Mouse (Mus musculus) heart, adult 2 months (tissue): ENCODE measurements around the gene Klhl25. TPM values are rescaled to one million over a fixed set of nuclear protein-coding genes. Genes with fewer than 3 reads are reported as not detected.
"Not testable (repeated sequence)": the region's sequence is repeated elsewhere in the genome, so short reads cannot be mapped to it uniquely, and the experiment has no call there.

Experiments used
- DNase-seq, 2 experiments: peaks; one replicate each; pipeline ENCODE4 v3.0.0; 2021
- H3K27ac ChIP-seq: fragments of 200-600 bp; 2 replicates; pipeline ENCODE4 v1.8.1; 2022
- H3K27me3 ChIP-seq: fragments of 200-500 bp; 2 replicates; pipeline ENCODE4 v1.6.1; 2012; ENCODE audit warnings: mild to moderate bottlenecking, low read length, inconsistent platforms, mixed read lengths; ENCODE audit not compliant: control insufficient read depth, insufficient read depth
- H3K36me3 ChIP-seq: fragments of 200-500 bp; 2 replicates; pipeline ENCODE4 v1.6.1; 2012; ENCODE audit warnings: low read length, inconsistent platforms; ENCODE audit not compliant: control insufficient read depth, insufficient read depth
- H3K4me1 ChIP-seq: fragments of 200-500 bp; 2 replicates; pipeline ENCODE4 v1.6.1; 2011; ENCODE audit warnings: low read length; ENCODE audit not compliant: control insufficient read depth, insufficient read depth
- H3K4me3 ChIP-seq: fragments of 200-600 bp; 2 replicates; pipeline ENCODE4 v1.8.1; 2022
- H3K79me2 ChIP-seq: fragments of 200-500 bp; replicated peaks from 2 replicates; pipeline ENCODE4 v1.6.1; 2012; ENCODE audit warnings: mild to moderate bottlenecking, inconsistent platforms, low read length, moderate library complexity, mixed read lengths; ENCODE audit not compliant: control insufficient read depth, insufficient read depth
- H3K9ac ChIP-seq: fragments of 200-500 bp; 2 replicates; pipeline ENCODE4 v1.6.1; 2012; ENCODE audit warnings: low read depth, mild to moderate bottlenecking, control low read depth, inconsistent platforms, low read length, mixed read lengths
- CTCF ChIP-seq: fragments of 200-600 bp; IDR thresholded peaks from 2 replicates; pipeline ENCODE4 v1.8.1; 2022; ENCODE audit warnings: antibody characterized with exemption, mild to moderate bottlenecking, moderate library complexity
- EP300 ChIP-seq: fragments of 200-500 bp; IDR thresholded peaks from 2 replicates; pipeline ENCODE4 v1.6.1; 2011; ENCODE audit warnings: low read depth, low read length, control low read depth; ENCODE audit not compliant: insufficient read depth
- POLR2A ChIP-seq: fragments of 200-500 bp; IDR thresholded peaks from 2 replicates; pipeline ENCODE4 v1.6.1; 2011; ENCODE audit warnings: mild to moderate bottlenecking, low read depth, low read length, control low read depth; ENCODE audit not compliant: insufficient read depth
- WGBS: fragments of 180-500 bp; shearing (Covaris S2); methylation state at CpG from one replicate; pipeline ENCODE4 v1.1.7; 2018; 5-methylcytosine and 5-hydroxymethylcytosine counted together
- intact Hi-C: fragments of 180-260 bp; cut with DNase I; formaldehyde crosslinking; loops from one replicate; pipeline ENCODE4 v1.15.1; 2025
- polyA plus RNA-seq: library from polyadenylated mRNA; depleted of rRNA; stranded (reverse); fragments of >200 nt; gene quantifications from 2 replicates; pipeline ENCODE4 v1.2.3, GENCODE M21; 2012
- total RNA-seq, 2 experiments: library from RNA; stranded (reverse); gene quantifications; 2 replicates each; pipeline ENCODE4 v1.2.3; 2021

Gene Klhl25
- total and polyA plus RNA-seq, 3 experiments = 4.8 to 6.4 (median 5.9) TPM

GRCm38 (mm10) chr7:75826360-75827103 is 21.6 kb upstream of the Klhl25 start:
- Histone ChIP-seq H3K4me1 (peaks cover 1% of the 10 kb centered on the region; the same call in 1 of the 2 replicates), H3K27me3 (no peaks in the 10 kb centered on the region), H3K27ac (no peak overlapping the region), H3K36me3 (no peaks in the 10 kb centered on the region), H3K4me3 (no peak overlapping the region), H3K79me2 (no peaks in the 10 kb centered on the region), H3K9ac (no peak overlapping the region)
- WGBS = 44% methylated on average over 3 of the region's 4 CpGs
- DNase-seq = no peak
- intact Hi-C loops = loop anchor here (10.0 kb wide), 2 partner anchors 182 to 262 kb away; no protein-coding TSS in a partner anchor
- TF ChIP-seq CTCF = no peak
- no peak for TF ChIP-seq EP300
- TF ChIP-seq POLR2A = no peak

DNA sequence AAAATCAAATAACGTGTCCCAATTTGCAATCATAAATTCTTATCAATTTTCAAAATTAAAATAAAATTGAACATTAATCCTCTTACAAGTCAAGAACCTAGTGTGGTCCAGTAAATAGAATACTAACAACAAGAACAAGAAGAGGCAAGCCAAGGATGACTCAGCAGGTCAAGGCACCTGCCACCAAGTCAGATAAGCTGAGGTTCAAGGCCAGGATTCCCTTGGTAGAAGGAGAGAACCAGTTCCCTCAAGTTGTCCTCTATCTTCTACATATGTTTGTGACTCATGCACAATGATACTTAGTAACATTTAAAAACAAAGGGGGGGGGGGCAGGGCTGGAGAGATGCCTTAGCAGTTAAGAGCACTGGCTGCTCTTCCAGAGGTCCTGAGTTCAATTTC is 20.8 kb upstream of the Klhl25 start:
- no peaks in the 10 kb centered on the region for H3K27me3 ChIP-seq
- DNase-seq = no peak
- H3K9ac ChIP-seq = no peak overlapping the region
- TF ChIP-seq EP300 = no peak
- no peak overlapping the region for H3K4me3 ChIP-seq
- H3K79me2 ChIP-seq = no peaks in the 10 kb centered on the region
- intact Hi-C loops = loop anchor here (10.0 kb wide), 2 partner anchors 183 to 263 kb away; no protein-coding TSS in a partner anchor
- H3K27ac ChIP-seq = no peak overlapping the region
- H3K4me1 ChIP-seq = peaks cover 1% of the 10 kb centered on the region; the same call in 1 of the 2 replicates
- H3K36me3 ChIP-seq = no peaks in the 10 kb centered on the region
- 86% methylated on average over 1 of the region's 1 CpGs for WGBS

GRCm38 (mm10) chr7:75827850-75828249 is 20.3 kb upstream of the Klhl25 start:
- peak; percentile 58 to 76 for DNase-seq
- TF ChIP-seq CTCF (peak; percentile 77), EP300 (peak; percentile 78; the same call in 1 of the 2 replicates), POLR2A (no peak)
- Histone ChIP-seq H3K4me3 (no peak overlapping the region), H3K79me2 (no peaks in the 10 kb centered on the region), H3K27ac (no peak overlapping the region), H3K36me3 (no peaks in the 10 kb centered on the region), H3K9ac (no peak overlapping the region), H3K4me1 (peaks cover 1% of the 10 kb centered on the region; the same call in 1 of the 2 replicates), H3K27me3 (no peaks in the 10 kb centered on the region)
- 16% methylated on average over 10 of the region's 10 CpGs for WGBS
- intact Hi-C loops = loop anchor here (1.0 to 10.0 kb wide), 4 partner anchors 52 to 263 kb away; no protein-coding TSS in a partner anchor

DNA sequence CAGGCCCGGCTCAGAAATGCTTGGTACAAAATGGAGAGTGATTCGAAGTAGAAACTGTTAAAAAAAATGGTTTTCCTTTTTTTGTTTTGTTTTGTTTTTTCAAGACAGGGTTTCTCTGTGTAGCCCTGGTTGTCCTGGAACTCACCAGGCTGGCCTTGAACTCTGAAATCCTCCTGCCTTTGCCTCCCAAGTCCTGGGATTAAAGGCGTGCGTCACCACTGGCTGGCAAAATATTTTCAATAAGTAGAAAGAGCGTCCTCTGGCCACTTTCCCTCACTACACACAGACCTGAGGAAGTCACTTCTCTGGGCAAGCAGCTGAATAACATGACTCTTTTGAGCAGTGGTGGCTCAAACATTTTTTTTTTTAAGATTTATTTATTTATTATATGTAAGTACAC is 19.6 kb upstream of the Klhl25 start:
- WGBS = 67% methylated on average over 5 of the region's 5 CpGs
- no peak for DNase-seq
- Histone ChIP-seq H3K9ac (no peak overlapping the region), H3K4me1 (peaks cover 1% of the 10 kb centered on the region; the same call in 1 of the 2 replicates), H3K4me3 (no peak overlapping the region), H3K27me3 (no peaks in the 10 kb centered on the region), H3K36me3 (no peaks in the 10 kb centered on the region), H3K27ac (no peak overlapping the region), H3K79me2 (no peaks in the 10 kb centered on the region)
- intact Hi-C loops = loop anchor here (1.0 to 10.0 kb wide), 4 partner anchors 52 to 264 kb away; no protein-coding TSS in a partner anchor
- TF ChIP-seq CTCF (no peak), POLR2A (no peak), EP300 (no peak)

DNA sequence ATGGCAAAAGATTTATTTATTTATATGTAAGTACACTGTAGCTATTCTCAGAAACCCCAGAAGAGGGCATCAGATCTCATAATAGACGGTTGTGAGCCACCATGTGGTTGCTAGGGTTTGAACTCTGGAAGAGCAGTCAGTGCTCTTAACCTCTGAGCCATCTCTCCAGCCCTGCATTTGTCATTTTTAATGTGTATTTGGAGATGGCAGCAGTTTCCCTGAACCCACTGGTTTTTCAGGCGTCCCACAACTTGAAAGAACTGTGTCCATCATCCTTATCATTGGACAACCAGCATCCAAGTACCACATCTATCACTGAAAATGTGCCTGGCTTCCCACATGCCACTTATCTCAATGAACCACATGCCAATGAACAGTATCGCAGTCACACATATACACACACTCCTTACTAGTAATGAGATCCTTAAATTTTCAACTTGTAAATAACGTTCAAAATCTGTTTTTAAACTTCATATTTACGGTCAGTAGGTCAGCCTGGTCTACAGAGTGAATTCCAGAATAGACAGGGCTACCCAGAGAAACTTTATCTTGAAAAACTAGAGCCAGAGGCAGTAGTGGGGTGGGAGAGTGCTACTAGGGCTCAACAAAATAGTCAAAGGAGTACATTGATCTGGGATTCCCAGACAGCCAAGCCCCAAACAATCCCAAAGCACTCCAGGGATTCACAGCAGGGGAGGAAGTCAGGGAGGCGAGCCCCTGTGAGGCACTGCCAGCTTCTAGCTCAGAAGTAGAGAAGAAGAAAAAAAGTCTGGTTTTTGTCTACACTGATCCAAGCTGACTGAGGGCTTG is 17.7 kb upstream of the Klhl25 start:
- 67% methylated on average over 6 of the region's 6 CpGs for WGBS
- TF ChIP-seq POLR2A = no peak
- TF ChIP-seq CTCF = peak; percentile 51
- no peak for TF ChIP-seq EP300
- Histone ChIP-seq H3K27me3 (no peaks in the 10 kb centered on the region), H3K9ac (no peak overlapping the region), H3K4me1 (peaks cover 1% of the 10 kb centered on the region; the same call in 1 of the 2 replicates), H3K36me3 (no peaks in the 10 kb centered on the region), H3K4me3 (no peak overlapping the region), H3K27ac (no peak overlapping the region), H3K79me2 (no peaks in the 10 kb centered on the region)
- intact Hi-C loops = loop anchor here (2.0 kb wide), 1 partner anchor 16 kb away; no protein-coding TSS in a partner anchor
- no peak for DNase-seq

GRCm38 (mm10) chr7:75833960-75834359 is 14.2 kb upstream of the Klhl25 start:
- H3K4me3 ChIP-seq, H3K4me1 ChIP-seq, H3K27ac ChIP-seq, DNase-seq, H3K27me3 ChIP-seq, H3K36me3 ChIP-seq, H3K9ac ChIP-seq, H3K79me2 ChIP-seq, intact Hi-C loops: not testable (repeated sequence)
- 73% methylated on average over 3 of the region's 4 CpGs for WGBS

- H3K79me2 ChIP-seq, H3K27me3 ChIP-seq, DNase-seq, H3K4me1 ChIP-seq, H3K4me3 ChIP-seq, H3K9ac ChIP-seq, H3K36me3 ChIP-seq, H3K27ac ChIP-seq, intact Hi-C loops: not testable (repeated sequence)
- WGBS = 33% methylated on average over 4 of the region's 6 CpGs
These were observed 13.0 kb upstream of the Klhl25 start for GRCm38 (mm10) chr7:75834932-75835631.
